Mouse (Mus musculus) heart, embryonic 13.5 days (tissue): Measurements from ENCODE around the gene Cox20. TPM values are rescaled to one million over a fixed set of nuclear protein-coding genes. Genes with fewer than 3 reads are reported as not detected.
A peak's percentile ranks its signal among the peaks of the same experiment; 100 is the strongest.
"Not testable (repeated sequence)": the region's sequence is repeated elsewhere in the genome, so short reads cannot be mapped to it uniquely, and the experiment has no call there.

Source experiments
- ATAC-seq: fragments of 200-750 bp; cut with Nextera tagmentation; 2 replicates; pipeline ENCODE4 v1.8.0; 2017; ENCODE audit warnings: moderate TSS enrichment; ENCODE audit not compliant: insufficient number of reproducible peaks, low FRiP score, low TSS enrichment; ENCODE audit errors: extremely low read depth
- H3K27ac ChIP-seq: fragments of 300-500 bp; sonication (generic); replicated peaks from 2 replicates; pipeline ENCODE4 v1.5.1; 2015; ENCODE audit warnings: moderate library complexity, mild to moderate bottlenecking, inconsistent platforms
- H3K27me3 ChIP-seq: fragments of 300-500 bp; sonication (generic); replicated peaks from 2 replicates; pipeline ENCODE4 v1.6.1; 2015; ENCODE audit warnings: mild to moderate bottlenecking, inconsistent platforms
- H3K36me3 ChIP-seq: fragments of 300-500 bp; sonication (generic); 2 replicates; pipeline ENCODE4 v1.6.1; 2015; ENCODE audit warnings: mild to moderate bottlenecking, inconsistent platforms
- H3K4me1 ChIP-seq: fragments of 300-500 bp; sonication (generic); 2 replicates; pipeline ENCODE4 v1.6.1; 2015; ENCODE audit warnings: inconsistent platforms
- H3K4me2 ChIP-seq: fragments of 300-500 bp; sonication (generic); 2 replicates; pipeline ENCODE4 v1.6.1; 2015; ENCODE audit warnings: inconsistent platforms, mild to moderate bottlenecking, moderate library complexity
- H3K4me3 ChIP-seq: fragments of 300-500 bp; sonication (generic); 2 replicates; pipeline ENCODE4 v1.5.1; 2015; ENCODE audit warnings: moderate library complexity, mild to moderate bottlenecking, inconsistent platforms
- H3K9ac ChIP-seq: fragments of 300-500 bp; sonication (generic); 2 replicates; pipeline ENCODE4 v1.6.1; 2015; ENCODE audit warnings: inconsistent platforms, mild to moderate bottlenecking, moderate library complexity
- H3K9me3 ChIP-seq: fragments of 300-500 bp; sonication (generic); 2 replicates; pipeline ENCODE4 v1.6.1; 2016; ENCODE audit warnings: inconsistent platforms
- WGBS: fragments of 180-500 bp; shearing (Covaris S2); methylation state at CpG from one replicate; pipeline ENCODE4 v1.1.7; 2015; ENCODE audit warnings: mixed read lengths; 5-methylcytosine and 5-hydroxymethylcytosine counted together
- polyA plus RNA-seq: library from polyadenylated mRNA; unstranded; fragments of >200 nt; fragmentation: Nextera tagmentation; extraction: Ambion mirVana; gene quantifications from 2 replicates; pipeline ENCODE4 v1.2.1, GENCODE M21; 2015

Cox20 gene
- polyA plus RNA-seq, 1 experiment from 2014 or later, result 197 TPM

- not testable (repeated sequence) for ATAC-seq, H3K4me2 ChIP-seq, H3K27me3 ChIP-seq, H3K27ac ChIP-seq, H3K4me1 ChIP-seq, H3K9me3 ChIP-seq, H3K4me3 ChIP-seq, H3K9ac ChIP-seq, H3K36me3 ChIP-seq
- 84% methylated on average over 2 of the region's 2 CpGs for WGBS
Observed at GRCm38 (mm10) chr1:178301261-178301660, 17.7 kb upstream of the Cox20 start.

DNA sequence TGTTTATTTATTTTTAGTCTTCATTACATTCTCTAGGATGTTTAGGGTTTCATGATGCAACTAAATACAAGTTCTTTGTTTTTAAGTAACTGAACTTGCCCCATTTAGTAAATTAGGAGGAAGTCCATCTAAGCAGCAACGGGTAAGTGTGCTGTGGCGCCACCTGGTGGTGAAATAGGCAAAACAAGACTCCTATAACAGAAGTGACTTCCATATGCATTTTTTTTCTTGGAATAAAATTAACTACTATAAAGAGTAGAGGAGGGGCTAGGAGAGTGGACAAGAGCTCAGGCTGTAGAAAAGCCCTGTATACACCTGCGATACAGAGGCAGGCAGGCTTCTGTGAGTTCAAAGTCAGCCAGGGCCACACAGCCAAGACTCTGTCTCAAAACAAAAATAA is 15.5 kb upstream of the Cox20 start:
- Histone ChIP-seq H3K36me3 (0 out of 2 replicates have a peak, but pooled peaks cover 4% of the 10 kb centered on the region), H3K9ac (no peak overlapping the region), H3K4me2 (no peak overlapping the region), H3K27ac (no peak overlapping the region), H3K9me3 (0 out of 2 replicates have a peak, but pooled peaks cover 3% of the 10 kb centered on the region), H3K4me3 (no peak overlapping the region), H3K27me3 (no peaks in the 10 kb centered on the region), H3K4me1 (no peaks in the 10 kb centered on the region)
- no peak for ATAC-seq
- 18% methylated on average over 3 of the region's 3 CpGs for WGBS

GRCm38 (mm10) chr1:178309487-178309886 is 9.4 kb upstream of the Cox20 start:
- 0 out of 2 replicates have a peak, but pooled peaks cover 5% of the 10 kb centered on the region for H3K36me3 ChIP-seq
- no peaks in the 10 kb centered on the region for H3K27me3 ChIP-seq
- H3K4me2 ChIP-seq, result no peak overlapping the region
- H3K4me3 ChIP-seq, result no peak overlapping the region
- peak overlapping the region; percentile 39; the same call in 1 of the 2 replicates for H3K27ac ChIP-seq
- WGBS, result 60% methylated on average over 2 of the region's 2 CpGs
- no peaks in the 10 kb centered on the region for H3K9me3 ChIP-seq
- peaks cover 12% of the 10 kb centered on the region for H3K4me1 ChIP-seq
- no peak for ATAC-seq
- H3K9ac ChIP-seq, result no peak overlapping the region

DNA sequence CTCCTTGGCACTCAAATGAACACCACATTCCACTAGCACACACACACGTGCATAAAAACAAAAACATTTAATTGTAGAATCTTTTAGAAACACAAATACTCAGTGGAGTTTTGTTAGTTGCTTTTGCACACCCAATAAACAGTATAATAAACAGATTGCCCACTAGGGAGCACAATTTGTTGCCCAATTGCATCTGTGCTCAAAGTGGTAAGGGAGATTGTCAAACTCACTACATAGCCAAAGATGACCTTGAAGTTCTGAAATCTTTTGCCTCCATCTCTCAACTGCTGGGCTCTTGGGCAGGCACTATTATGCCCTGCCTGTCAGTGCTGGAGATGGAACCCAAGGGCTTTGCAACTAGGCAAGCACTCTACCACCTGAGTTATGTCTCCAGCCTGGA is 8.8 kb upstream of the Cox20 start:
- no peaks in the 10 kb centered on the region for H3K27me3 ChIP-seq
- no peak overlapping the region for H3K27ac ChIP-seq
- no peak for ATAC-seq
- 62% methylated on average over 1 of the region's 1 CpGs for WGBS
- no peak overlapping the region for H3K9ac ChIP-seq
- no peak overlapping the region for H3K4me3 ChIP-seq
- H3K36me3 ChIP-seq, result 0 out of 2 replicates have a peak, but pooled peaks cover 5% of the 10 kb centered on the region
- no peaks in the 10 kb centered on the region for H3K9me3 ChIP-seq
- H3K4me1 ChIP-seq, result peaks cover 12% of the 10 kb centered on the region
- no peak overlapping the region for H3K4me2 ChIP-seq

GRCm38 (mm10) chr1:178313039-178313597 is 5.8 kb upstream of the Cox20 start:
- no peak overlapping the region for H3K9ac ChIP-seq
- no peaks in the 10 kb centered on the region for H3K9me3 ChIP-seq
- WGBS, result 89% methylated on average over 1 of the region's 1 CpGs
- no peaks in the 10 kb centered on the region for H3K27me3 ChIP-seq
- no peak for ATAC-seq
- no peak overlapping the region for H3K4me2 ChIP-seq
- H3K36me3 ChIP-seq, result 0 out of 2 replicates have a peak, but pooled peaks cover 3% of the 10 kb centered on the region
- peaks cover 24% of the 10 kb centered on the region for H3K4me1 ChIP-seq
- H3K27ac ChIP-seq, result no peak overlapping the region
- H3K4me3 ChIP-seq, result no peak overlapping the region

GRCm38 (mm10) chr1:178314236-178314635 is 4.7 kb upstream of the Cox20 start:
- ATAC-seq, result no peak

GRCm38 (mm10) chr1:178317275-178318001 is 1.5 kb upstream of the Cox20 start:
- 38% methylated on average over 10 of the region's 10 CpGs for WGBS
- H3K27ac ChIP-seq, result peak overlapping the region; percentile 100
- no peak for ATAC-seq
- peaks cover 35% of the 10 kb centered on the region for H3K4me1 ChIP-seq
- peak overlapping the region; percentile 88 for H3K4me2 ChIP-seq
- no peaks in the 10 kb centered on the region for H3K27me3 ChIP-seq
- H3K9ac ChIP-seq, result peak overlapping the region; percentile 96
- H3K4me3 ChIP-seq, result peak overlapping the region; percentile 77
- H3K9me3 ChIP-seq, result no peaks in the 10 kb centered on the region
- peaks cover 23% of the 10 kb centered on the region for H3K36me3 ChIP-seq

More at GRCm38 (mm10) chr1:178314236-178314635, 4.7 kb upstream of the Cox20 start:
- Histone ChIP-seq H3K9me3 (no peaks in the 10 kb centered on the region), H3K36me3 (0 out of 2 replicates have a peak, but pooled peaks cover 2% of the 10 kb centered on the region), H3K9ac (no peak overlapping the region), H3K4me2 (no peak overlapping the region), H3K27me3 (no peaks in the 10 kb centered on the region), H3K27ac (no peak overlapping the region), H3K4me3 (no peak overlapping the region), H3K4me1 (peaks cover 23% of the 10 kb centered on the region)
- 83% methylated on average over 2 of the region's 2 CpGs for WGBS

- WGBS, result 1% methylated on average over 17 of the region's 17 CpGs
- peak overlapping the region; percentile 88 for H3K4me2 ChIP-seq
- H3K27me3 ChIP-seq, result no peaks in the 10 kb centered on the region
- no peaks in the 10 kb centered on the region for H3K9me3 ChIP-seq
- H3K4me3 ChIP-seq, result peak overlapping the region; percentile 77
- peaks cover 40% of the 10 kb centered on the region for H3K4me1 ChIP-seq
- H3K36me3 ChIP-seq, result peaks cover 28% of the 10 kb centered on the region
- peak overlapping the region; percentile 96 for H3K9ac ChIP-seq
- H3K27ac ChIP-seq, result peak overlapping the region; percentile 100
- peak; percentile 65 for ATAC-seq
Observed at GRCm38 (mm10) chr1:178318002-178318388, 935 bp upstream of the Cox20 start.

DNA sequence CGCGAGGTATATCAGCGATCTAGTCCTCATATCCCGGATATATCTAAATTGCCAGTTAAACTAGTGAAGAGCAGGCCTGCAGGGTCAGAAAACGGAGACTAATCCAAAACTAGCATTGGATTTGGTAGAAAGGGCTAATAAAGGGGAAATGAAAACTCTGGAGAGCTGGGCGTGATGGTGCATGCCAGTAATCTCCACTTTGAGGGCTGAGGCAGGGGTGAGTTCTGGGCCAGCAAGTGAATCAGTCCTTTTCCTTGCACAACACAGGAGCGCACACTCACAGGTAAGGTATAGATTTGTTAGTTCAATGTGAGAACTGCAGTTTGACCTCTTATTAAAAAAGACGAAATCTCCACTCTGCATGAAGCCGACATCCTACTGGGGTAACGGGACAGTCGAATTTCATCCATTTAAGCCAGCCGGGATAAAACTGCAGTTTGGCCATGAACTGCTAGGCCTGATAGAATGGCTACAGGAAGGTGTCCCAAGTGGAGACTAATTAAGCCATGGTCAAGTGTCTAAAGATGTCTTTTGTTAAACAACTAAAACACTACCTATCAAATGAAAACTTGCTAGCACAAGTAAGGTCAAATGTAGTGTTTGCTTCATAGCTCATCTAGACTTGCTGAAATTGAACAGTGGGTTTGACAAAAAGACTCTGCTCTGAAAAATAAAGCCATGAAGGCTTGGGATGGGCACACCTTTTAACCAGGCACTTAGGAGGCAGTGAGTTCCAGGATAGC is 536 bp downstream of the Cox20 start:
- H3K4me2 ChIP-seq, result peak overlapping the region; percentile 88
- peak overlapping the region; percentile 77 for H3K4me3 ChIP-seq
- WGBS, result 1% methylated on average over 12 of the region's 12 CpGs
- H3K36me3 ChIP-seq, result peaks cover 40% of the 10 kb centered on the region
- H3K9ac ChIP-seq, result peak overlapping the region; percentile 96
- peak overlapping the region; percentile 100 for H3K27ac ChIP-seq
- peaks cover 45% of the 10 kb centered on the region for H3K4me1 ChIP-seq
- ATAC-seq, result no peak
- no peaks in the 10 kb centered on the region for H3K9me3 ChIP-seq
- H3K27me3 ChIP-seq, result no peaks in the 10 kb centered on the region

DNA sequence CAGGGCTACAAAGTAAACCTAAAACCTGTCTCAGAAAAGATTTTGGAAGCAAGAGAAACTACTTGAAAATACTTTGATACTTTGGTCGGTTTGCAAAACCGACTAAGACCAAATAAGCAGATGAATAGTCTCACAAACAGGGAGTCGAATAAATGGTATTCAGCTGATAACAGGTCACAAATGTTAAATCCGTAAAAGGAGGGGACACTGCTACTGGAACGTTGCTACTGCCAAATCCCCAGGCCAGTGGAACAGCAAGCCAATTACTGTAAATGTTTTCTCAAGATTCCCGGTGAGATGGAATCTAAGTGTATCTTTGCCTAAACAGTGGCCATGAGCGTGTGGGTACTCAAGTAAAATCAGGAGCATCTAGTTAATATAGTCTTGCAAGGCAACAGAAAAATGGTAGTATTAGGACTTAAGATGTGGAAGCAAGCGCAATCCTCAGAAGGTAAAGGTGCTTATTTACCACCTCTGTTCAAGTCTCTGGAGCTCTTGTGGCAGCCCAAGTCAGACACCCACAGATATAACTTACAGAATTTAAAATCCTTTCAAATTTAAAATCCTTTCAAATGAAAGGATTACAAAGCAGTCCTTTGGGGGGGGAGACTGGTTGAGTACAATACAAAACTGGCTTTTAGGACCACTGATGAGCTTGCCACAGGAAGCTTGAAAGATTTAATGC is 1.2 kb downstream of the Cox20 start:
- peaks cover 47% of the 10 kb centered on the region for H3K36me3 ChIP-seq

More for the DNA sequence above, 1.2 kb downstream of the Cox20 start:
- 17% methylated on average over 8 of the region's 8 CpGs for WGBS
- H3K9me3 ChIP-seq, result no peaks in the 10 kb centered on the region
- peak overlapping the region; percentile 100 for H3K27ac ChIP-seq
- H3K9ac ChIP-seq, result peak overlapping the region; percentile 96
- ATAC-seq, result no peak
- H3K4me3 ChIP-seq, result peak overlapping the region; percentile 77
- peaks cover 45% of the 10 kb centered on the region for H3K4me1 ChIP-seq
- H3K27me3 ChIP-seq, result no peaks in the 10 kb centered on the region
- H3K4me2 ChIP-seq, result peak overlapping the region; percentile 88
